Mouse (Mus musculus) myocyte (in vitro differentiated cells): ENCODE results near the gene Afmid.

Source experiments
- CEBPB ChIP-seq: IDR thresholded peaks from 2 replicates; pipeline ENCODE4 v1.6.1; 2011; ENCODE audit warnings: mild to moderate bottlenecking, moderate library complexity; ENCODE audit not compliant: poor library complexity, insufficient read depth, severe bottlenecking
- E2F4 ChIP-seq: IDR thresholded peaks from one replicate; pipeline ENCODE4 v1.6.1; 2011; ENCODE audit warnings: mild to moderate bottlenecking, control low read depth, moderate library complexity; ENCODE audit not compliant: insufficient read depth
- MAX ChIP-seq: IDR thresholded peaks from one replicate; pipeline ENCODE4 v1.6.1; 2011; ENCODE audit warnings: low read depth, mild to moderate bottlenecking, control low read depth
- MYOD1 ChIP-seq, 3 experiments: IDR thresholded peaks; one replicate each; pipeline ENCODE4 v1.6.1; 2011; ENCODE audit warnings: control low read depth in 2 of 3, low read depth in 2 of 3, mild to moderate bottlenecking in 2 of 3, moderate library complexity in 1 of 3; ENCODE audit not compliant: insufficient read length in 2 of 3, control insufficient read depth in 1 of 3
- MYOG ChIP-seq, 3 experiments: IDR thresholded peaks; one replicate each; pipeline ENCODE4 v1.6.1; 2011; ENCODE audit warnings: control low read depth in 2 of 3, low read depth in 2 of 3, mild to moderate bottlenecking in 2 of 3; ENCODE audit not compliant: insufficient read length in 2 of 3, control insufficient read depth in 1 of 3, insufficient read depth in 1 of 3
- POLR2A ChIP-seq: IDR thresholded peaks from one replicate; pipeline ENCODE4 v1.6.1; 2011; ENCODE audit warnings: low read depth, mild to moderate bottlenecking, control low read depth, moderate library complexity; ENCODE audit not compliant: insufficient read length
- POLR2AphosphoS2 ChIP-seq: IDR thresholded peaks from one replicate; pipeline ENCODE4 v1.6.1; 2011; ENCODE audit warnings: low read depth, control low read depth; ENCODE audit not compliant: insufficient read length
- SRF ChIP-seq: IDR thresholded peaks from one replicate; pipeline ENCODE4 v1.6.1; 2011; ENCODE audit warnings: low read depth; ENCODE audit not compliant: control insufficient read depth, insufficient read length
- TCF12 ChIP-seq: IDR thresholded peaks from one replicate; pipeline ENCODE4 v1.6.1; 2011; ENCODE audit warnings: mild to moderate bottlenecking, control low read depth; ENCODE audit not compliant: poor library complexity, insufficient read depth, severe bottlenecking
- TCF3 ChIP-seq: IDR thresholded peaks from one replicate; pipeline ENCODE4 v1.6.1; 2011; ENCODE audit warnings: low read depth, control low read depth; ENCODE audit not compliant: insufficient read length
- USF1 ChIP-seq: IDR thresholded peaks from one replicate; pipeline ENCODE4 v1.6.1; 2011; ENCODE audit warnings: low read depth, mild to moderate bottlenecking, control low read depth, moderate library complexity

- TF ChIP-seq E2F4 = no peak
- TF ChIP-seq TCF12 = no peak
- no peak for TF ChIP-seq USF1
- TF ChIP-seq POLR2A = no peak
- TF ChIP-seq MYOG (IDR thresholded peaks at IDR 0.05; ENCODE audit: control insufficient read depth in 1 of 3, insufficient read depth in 1 of 3, insufficient read length in 2 of 3, low read depth in 2 of 3) = no peak
- no peak for TF ChIP-seq TCF3
- no peak for TF ChIP-seq MAX
- no peak for TF ChIP-seq CEBPB
- TF ChIP-seq SRF = no peak
- peak; percentile 8 for TF ChIP-seq POLR2AphosphoS2
- TF ChIP-seq MYOD1 (IDR thresholded peaks at IDR 0.05; ENCODE audit: control insufficient read depth in 1 of 3, insufficient read length in 2 of 3, low read depth in 2 of 3) = no peak
Observed at GRCm38 (mm10) chr11:117826916-117827315, 1.2 kb downstream of the Afmid start.
